ENCODE assay signal across 26 mouse cellular contexts in the genomic region with DNA sequence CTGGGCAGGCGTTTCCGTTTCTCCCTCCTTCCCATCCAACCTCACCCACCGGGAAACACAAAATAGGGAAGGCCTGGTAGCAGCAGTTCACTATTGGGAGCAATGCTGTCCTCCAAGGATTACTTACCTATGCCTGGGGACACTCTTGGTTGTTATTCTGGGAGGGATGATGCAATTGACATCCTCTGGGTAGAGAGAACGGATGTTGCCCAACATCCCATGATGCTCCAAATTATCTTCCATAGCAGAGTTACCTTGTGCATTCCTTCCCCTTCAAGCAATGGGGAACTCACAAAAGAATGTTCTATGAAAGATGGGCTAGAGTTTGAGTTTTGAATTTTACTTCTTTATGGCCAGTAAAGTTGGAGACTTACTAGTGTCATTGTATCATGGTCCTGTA.
"Had no signal": no experiment of that assay in that cellular context is flagged by ENCODE, and none has a peak within 500 bp of the region (broad histone marks: within the 10 kb centered on the region; RNA-seq: fewer than 3 reads in every experiment).

No protein-coding gene starts in this region.

- H3K4me3 ChIP-seq: heart, embryonic 10.5 days; heart, embryonic 12.5 days; hindbrain, embryonic 10.5 days; hindbrain, embryonic 12.5 days; kidney, embryonic 15.5 days; limb, embryonic 10.5 days; limb, embryonic 12.5 days; liver, embryonic 13.5 days had no signal

- H3K9ac ChIP-seq: heart, embryonic 12.5 days; hindbrain, embryonic 12.5 days; hindbrain, embryonic 14.5 days; kidney, embryonic 15.5 days; limb, embryonic 12.5 days; liver, embryonic 13.5 days had no signal

- H3K9me3 ChIP-seq: heart, embryonic 10.5 days; heart, embryonic 12.5 days; hindbrain, embryonic 10.5 days; hindbrain, embryonic 12.5 days; kidney, embryonic 15.5 days; limb, embryonic 10.5 days; limb, embryonic 12.5 days; liver, embryonic 13.5 days had no signal

- H3K27ac ChIP-seq: heart, embryonic 10.5 days; hindbrain, embryonic 10.5 days; hindbrain, embryonic 12.5 days; hindbrain, embryonic 14.5 days; kidney, embryonic 15.5 days; kidney, postnatal 0 days; limb, embryonic 10.5 days; limb, embryonic 12.5 days; liver, embryonic 13.5 days had no signal

- ATAC-seq: hindbrain, embryonic 16.5 days; inflammation-experienced regulatory T-cells, adult 6 months had no signal

- H3K36me3 ChIP-seq: heart, embryonic 10.5 days; heart, embryonic 12.5 days; hindbrain, embryonic 10.5 days; hindbrain, embryonic 12.5 days; kidney, embryonic 15.5 days; limb, embryonic 10.5 days; limb, embryonic 12.5 days; liver, embryonic 13.5 days had no signal

- H3K4me2 ChIP-seq: heart, embryonic 12.5 days; hindbrain, embryonic 12.5 days; hindbrain, embryonic 14.5 days; kidney, embryonic 15.5 days; limb, embryonic 12.5 days; liver, embryonic 11.5 days; liver, embryonic 13.5 days had no signal

- H3K4me1 ChIP-seq: heart, embryonic 10.5 days; heart, embryonic 12.5 days; hindbrain, embryonic 10.5 days; hindbrain, embryonic 12.5 days; limb, embryonic 10.5 days; limb, embryonic 12.5 days had no signal

- H3K27me3 ChIP-seq: heart, embryonic 12.5 days; hindbrain, embryonic 12.5 days; kidney, embryonic 15.5 days; limb, embryonic 12.5 days; liver, embryonic 13.5 days had no signal

- DNase-seq: gastrocnemius, postnatal 14 days; gastrocnemius, postnatal 36 days; heart, adult 18-20 months; heart, postnatal 10 days; heart, postnatal 4 days; kidney, adult 11 months; kidney, adult 2 months; kidney, adult 9 months; kidney, postnatal 14 days; kidney, postnatal 36 days; layer of hippocampus, adult 9-11 months; layer of hippocampus, postnatal 36 days; liver; liver, embryonic 13.5 days had no signal
